ENCODE assay signal across 8 mouse cellular contexts in the genomic region with DNA sequence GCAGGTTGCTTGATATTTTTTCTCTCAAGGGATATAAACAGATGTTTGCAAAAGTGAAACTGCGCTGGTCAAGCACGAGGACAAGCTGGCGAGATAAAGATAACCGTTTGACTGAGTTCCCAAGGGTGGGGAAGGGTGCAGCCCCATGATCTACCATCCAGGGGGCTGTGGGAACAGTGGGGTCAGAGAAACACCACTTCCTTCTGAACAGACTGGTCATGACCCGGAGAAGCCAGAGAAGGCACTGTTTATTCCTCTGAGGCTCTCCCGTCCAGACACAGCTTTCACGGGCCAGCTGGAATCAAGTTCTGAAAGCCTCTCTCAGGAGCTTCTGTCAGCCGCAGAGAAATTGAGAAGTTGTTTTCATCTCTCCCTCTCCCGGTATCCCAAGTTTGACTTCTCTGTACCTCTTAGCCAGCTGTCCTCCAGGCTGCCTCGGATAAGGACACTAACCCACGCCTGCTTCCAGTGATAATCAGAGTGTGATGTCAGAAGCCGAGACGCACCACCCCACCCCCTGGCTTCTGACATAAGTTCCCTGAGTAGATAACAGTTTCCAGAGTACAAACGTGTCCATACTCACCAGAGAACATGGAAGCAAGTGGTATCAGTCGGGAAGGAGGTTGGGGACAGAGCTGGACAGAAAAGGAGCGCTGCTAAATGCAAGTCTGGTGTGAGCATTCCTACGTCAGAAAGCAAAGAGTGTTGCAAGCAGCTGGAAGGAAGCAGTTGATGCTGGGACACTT. TPM values are rescaled to one million over a fixed set of nuclear protein-coding genes. Genes with fewer than 3 reads are reported as not detected.
DNase-seq lines count a peak whose midpoint lies in the region; ATAC-seq lines count a peak whose summit lies in the region.

A gene (minus strand): TSS at position 722 of the 746 bp plus-strand sequence.

- H3K4me3 ChIP-seq in liver, embryonic 15.5 days (replicated peaks), result peak within 1 kb of the TSS; percentile 79

- no peaks in the 10 kb centered on the region for H3K9me3 ChIP-seq in liver, embryonic 15.5 days (replicated peaks)

- intact Hi-C loops in gastrocnemius, postnatal 14 days (cut with DNase I; ENCODE audit: low total_unique reads), result no loop called here
- intact Hi-C loops in left cerebral cortex, postnatal 4 days (cut with DNase I), result no loop called here

- peak within 1 kb of the TSS; percentile 100 for H3K27ac ChIP-seq in liver, embryonic 15.5 days (replicated peaks)

- H3K4me2 ChIP-seq in liver, embryonic 15.5 days, result peak within 1 kb of the TSS; percentile 81

- H3K9ac ChIP-seq in liver, embryonic 15.5 days, result peak within 1 kb of the TSS; percentile 80

- 0 out of 2 replicates have a peak, but pooled peaks cover 6% of the 10 kb centered on the region for H3K27me3 ChIP-seq in liver, embryonic 15.5 days

- WGBS in liver, embryonic 15.5 days (ENCODE audit: insufficient replicate concordance), result 3% methylated on average over 17 of the region's 17 CpGs

- DNase-seq in adrenal gland, adult 18-20 months (ENCODE audit: low spot score in 2 of 2), result peak; percentile 47 to 54
- DNase-seq in adrenal gland, postnatal 25 days, result no peak
- DNase-seq in c-Kit-positive CD71-negative TER-119-negative erythroid progenitor cells, embryonic 14.5 days (ENCODE audit: low read depth), result peak; percentile 38
- DNase-seq in gastrocnemius, postnatal 14 days, result peak; percentile 27
- peak; percentile 82 for DNase-seq in induced T-regulatory cell, adult 2 months (ENCODE audit: low read depth)
- peak; percentile 69 to 83 for DNase-seq in natural killer cell, adult 2 months (ENCODE audit: low spot score in 2 of 2)
- no peak for DNase-seq in left cerebral cortex, postnatal 4 days

- H3K36me3 ChIP-seq in liver, embryonic 15.5 days (replicated peaks), result peaks cover 38% of the 10 kb centered on the region

- ATAC-seq in liver, embryonic 15.5 days (ENCODE audit: insufficient read depth), result peak; percentile 98

- H3K4me1 ChIP-seq in liver, embryonic 15.5 days (replicated peaks), result peaks cover 56% of the 10 kb centered on the region

RNA-seq across cellular contexts. Expression of the gene that starts here (rescaled TPM):
- 10 to 100 TPM in 1 of 2 experiments, 1 to 10 TPM in 1; 9.3 to 10.2 TPM for total RNA-seq in adrenal gland, adult 18-20 months (2021)
- total RNA-seq in adrenal gland, postnatal 25 days (2021), result 4.2 and 4.5 TPM in 2 replicates
- total RNA-seq in gastrocnemius, postnatal 14 days (2021), result 1 to 10 TPM; 3.5 to 3.6 TPM
- polyA plus RNA-seq in liver, embryonic 15.5 days (2015; fragmentation: Nextera tagmentation; extraction: Ambion mirVana), result 15.1 and 15.7 TPM in 2 replicates
- total RNA-seq in left cerebral cortex, postnatal 4 days (2021), result under 1 TPM; 0.48 to 0.98 TPM

Comparison
In these comparisons a context has a peak if more than half of its experiments do, and no peak if none do; other contexts are left out.
1. DNase-seq: peak in adrenal gland, adult 18-20 months (2 of 2), c-Kit-positive CD71-negative TER-119-negative erythroid progenitor cells, embryonic 14.5 days (single experiment), gastrocnemius, postnatal 14 days (single experiment), induced T-regulatory cell, adult 2 months (single experiment) and natural killer cell, adult 2 months (2 of 2); none in adrenal gland, postnatal 25 days (single experiment) and left cerebral cortex, postnatal 4 days (single experiment).